Mouse (Mus musculus): ENCODE results near the gene Rbl2.

Gene Rbl2

DNA sequence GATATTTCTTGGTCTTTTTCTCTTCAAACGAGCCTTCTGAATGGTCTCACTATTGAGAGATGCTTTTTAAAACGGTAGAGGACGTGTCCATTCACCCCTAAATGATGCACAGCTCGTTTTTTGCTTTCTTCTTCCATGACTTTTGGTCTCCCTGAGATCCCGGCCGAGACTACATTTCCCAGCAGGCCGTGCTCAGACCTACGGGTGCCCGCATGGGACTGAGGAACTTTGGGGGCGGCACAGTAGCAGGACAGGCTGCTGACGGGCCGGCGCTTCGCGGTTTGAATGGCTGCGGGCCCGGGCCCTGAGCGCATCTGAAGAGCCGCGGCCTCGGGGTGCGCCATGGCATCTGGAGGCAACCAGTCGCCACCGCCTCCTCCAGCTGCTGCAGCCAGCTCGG lies at the start of gene Rbl2:
Gene Rbl2, plus strand, starts transcription at position 224 of the 400 bp plus-strand sequence.
- in situ Hi-C loops (cut with MboI; ENCODE audit: low sequenced_read_pairs): no loop called here

DNA sequence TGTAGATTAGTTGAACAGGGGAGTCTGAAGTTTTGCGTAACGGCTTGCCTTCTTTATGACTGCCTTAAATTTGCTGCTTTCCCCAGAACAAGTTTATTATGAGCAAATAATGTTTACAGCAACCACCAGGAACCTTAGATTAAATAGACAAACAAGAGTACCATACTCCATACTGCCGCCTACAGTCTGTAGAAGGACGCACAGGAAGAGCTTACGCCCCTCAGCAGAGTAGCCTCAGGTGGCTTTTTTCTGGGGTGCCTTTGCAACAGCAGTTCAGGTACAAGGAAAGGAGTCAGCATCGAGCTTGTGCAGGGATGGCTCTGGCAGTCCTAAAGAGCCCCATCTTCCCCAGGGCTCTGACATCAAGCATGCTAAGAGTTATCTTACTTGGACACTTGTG lies 35.4 kb upstream of the Rbl2 start:
- in situ Hi-C loops (cut with MboI; ENCODE audit: low sequenced_read_pairs): no loop called here

DNA sequence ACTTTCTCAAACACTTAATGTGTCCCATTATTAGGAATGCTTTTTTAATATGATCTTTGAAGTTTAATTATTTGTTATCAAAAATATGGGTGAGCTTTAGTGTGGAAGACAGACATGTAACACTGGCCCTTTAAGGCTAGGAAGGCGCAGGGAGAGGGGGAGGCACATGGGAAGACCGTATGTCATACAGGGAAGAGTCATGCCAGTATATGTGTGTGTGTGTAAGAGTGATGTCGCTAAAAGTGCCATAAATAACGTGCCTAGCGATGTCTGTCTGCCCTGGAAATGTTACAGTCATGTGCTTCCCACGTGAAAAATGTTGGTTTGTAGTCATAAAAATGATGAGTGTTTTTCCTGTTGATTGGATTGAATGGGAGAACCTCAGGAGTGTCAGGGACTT lies 33.0 kb upstream of the Rbl2 start:
- in situ Hi-C loops (cut with MboI; ENCODE audit: low sequenced_read_pairs): no loop called here

DNA sequence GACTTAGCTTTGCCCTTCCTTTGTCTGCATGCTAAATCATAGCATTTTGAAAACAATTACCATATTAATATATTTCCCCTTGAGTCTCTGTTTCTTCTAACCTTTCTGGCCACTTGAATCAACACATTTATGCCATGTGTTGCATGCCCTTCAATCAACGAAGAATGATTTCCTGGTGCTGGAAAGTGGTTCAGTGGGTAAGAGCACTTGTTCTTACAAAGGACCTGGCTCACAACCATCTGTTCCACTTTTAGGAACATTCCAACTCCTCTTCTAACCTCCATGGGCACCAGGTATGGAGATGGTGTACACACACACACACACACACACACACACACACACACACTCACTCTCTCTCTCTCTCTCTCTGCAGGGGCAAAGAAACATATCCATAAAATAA lies 31.2 kb upstream of the Rbl2 start:
- in situ Hi-C loops (cut with MboI; ENCODE audit: low sequenced_read_pairs): no loop called here

DNA sequence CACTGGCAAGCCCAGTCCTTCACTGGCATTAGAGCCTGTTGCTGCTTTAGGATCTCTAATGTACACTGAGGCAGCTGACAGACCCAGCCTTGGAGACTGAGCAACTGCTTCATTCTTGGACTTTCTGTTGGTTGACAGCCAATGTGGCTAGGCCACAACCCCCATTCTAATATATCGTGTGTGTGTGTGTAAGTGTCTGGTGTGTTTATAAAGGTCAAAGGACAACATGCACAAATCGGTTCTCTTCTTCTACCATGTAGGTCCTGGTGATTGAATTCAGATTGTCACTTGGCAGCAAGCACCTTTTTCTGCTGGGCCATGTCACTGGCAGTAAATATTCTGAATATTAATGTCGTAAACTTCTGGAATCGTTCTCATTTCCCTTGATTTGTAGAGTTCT lies 23.5 kb upstream of the Rbl2 start:
- in situ Hi-C loops (cut with MboI; ENCODE audit: low sequenced_read_pairs): no loop called here

DNA sequence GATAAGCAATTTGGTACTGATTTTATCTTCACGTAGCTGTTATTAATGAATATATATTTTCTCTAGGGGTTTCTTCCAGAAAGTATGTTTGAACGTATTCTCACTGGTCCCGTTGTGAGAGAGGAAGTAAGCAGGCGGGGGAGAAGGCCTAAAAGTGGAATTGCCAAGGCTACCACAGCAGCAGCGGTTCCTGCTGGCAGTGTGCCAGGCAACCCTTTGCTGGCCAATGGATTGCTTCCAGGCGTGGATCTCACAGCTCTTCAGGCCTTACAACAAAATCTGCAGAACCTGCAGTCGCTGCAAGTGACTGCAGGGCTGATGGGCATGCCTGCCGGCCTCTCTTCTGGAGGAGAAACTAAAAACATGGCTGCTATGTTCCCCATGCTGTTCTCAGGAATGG lies 18.8 kb upstream of the Rbl2 start:
- in situ Hi-C loops (cut with MboI; ENCODE audit: low sequenced_read_pairs): no loop called here

DNA sequence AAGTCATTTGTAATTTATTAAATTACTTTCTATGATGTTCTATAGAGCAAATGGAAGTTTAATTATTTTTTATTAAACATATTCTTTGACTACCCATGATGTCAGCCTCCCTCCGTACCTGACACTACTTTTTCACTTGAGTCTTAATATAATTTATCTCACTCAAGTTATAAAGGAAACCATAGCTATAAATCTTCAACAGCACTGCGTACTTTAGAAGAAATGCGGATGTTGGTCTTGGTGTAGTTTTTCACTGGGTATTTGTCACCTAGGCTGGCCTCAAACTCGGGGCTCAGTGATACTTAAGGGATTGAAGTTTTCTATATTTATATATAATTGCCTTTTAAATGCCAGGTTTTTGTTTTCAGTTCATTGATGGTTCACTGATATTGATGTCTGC lies 15.4 kb upstream of the Rbl2 start:
- in situ Hi-C loops (cut with MboI; ENCODE audit: low sequenced_read_pairs): no loop called here

DNA sequence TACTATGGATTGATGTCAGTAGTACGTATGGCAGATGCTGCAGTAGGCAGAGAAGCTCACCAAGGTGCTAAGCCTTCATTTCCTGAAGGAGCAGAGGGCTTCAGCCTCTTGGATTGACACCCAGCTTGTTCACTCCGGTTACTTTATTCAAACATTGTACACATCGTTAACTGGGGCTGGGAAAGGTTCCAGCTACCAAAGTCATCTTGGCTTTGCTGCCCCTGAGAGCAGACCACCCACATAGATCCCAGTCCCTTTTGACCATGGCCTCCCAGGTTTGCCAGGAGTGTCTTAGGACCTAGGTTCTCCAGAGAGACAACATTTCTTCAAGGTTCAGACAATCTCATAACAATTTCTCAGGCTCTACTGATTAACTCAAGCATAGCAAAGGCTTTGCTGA lies 13.0 kb upstream of the Rbl2 start:
- in situ Hi-C loops (cut with MboI; ENCODE audit: low sequenced_read_pairs): no loop called here

DNA sequence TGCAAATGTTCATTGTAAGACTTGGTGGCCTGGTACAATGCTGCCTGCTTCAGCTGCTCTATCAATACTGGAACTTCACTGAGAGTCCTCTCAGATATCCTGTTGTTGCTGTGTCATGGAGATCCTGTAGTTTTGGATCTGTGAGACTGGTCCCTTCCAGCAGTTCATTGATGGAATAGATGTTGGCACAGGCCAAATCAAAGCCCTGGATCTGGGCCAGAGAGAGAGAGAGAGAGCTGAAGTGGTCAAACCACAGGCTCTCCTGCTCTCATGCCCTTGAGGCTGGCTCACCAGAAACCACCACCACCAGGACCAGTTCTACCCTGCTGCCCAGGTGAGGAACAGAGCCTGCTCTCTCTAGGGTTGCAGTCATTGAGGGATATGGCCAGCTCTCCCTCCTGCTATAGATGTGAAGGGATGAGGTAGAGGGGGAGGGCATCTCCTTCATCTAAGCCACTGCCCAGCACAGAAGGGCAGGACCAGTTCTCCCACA lies 10.7 kb upstream of the Rbl2 start:
- in situ Hi-C loops (cut with MboI; ENCODE audit: low sequenced_read_pairs): no loop called here

DNA sequence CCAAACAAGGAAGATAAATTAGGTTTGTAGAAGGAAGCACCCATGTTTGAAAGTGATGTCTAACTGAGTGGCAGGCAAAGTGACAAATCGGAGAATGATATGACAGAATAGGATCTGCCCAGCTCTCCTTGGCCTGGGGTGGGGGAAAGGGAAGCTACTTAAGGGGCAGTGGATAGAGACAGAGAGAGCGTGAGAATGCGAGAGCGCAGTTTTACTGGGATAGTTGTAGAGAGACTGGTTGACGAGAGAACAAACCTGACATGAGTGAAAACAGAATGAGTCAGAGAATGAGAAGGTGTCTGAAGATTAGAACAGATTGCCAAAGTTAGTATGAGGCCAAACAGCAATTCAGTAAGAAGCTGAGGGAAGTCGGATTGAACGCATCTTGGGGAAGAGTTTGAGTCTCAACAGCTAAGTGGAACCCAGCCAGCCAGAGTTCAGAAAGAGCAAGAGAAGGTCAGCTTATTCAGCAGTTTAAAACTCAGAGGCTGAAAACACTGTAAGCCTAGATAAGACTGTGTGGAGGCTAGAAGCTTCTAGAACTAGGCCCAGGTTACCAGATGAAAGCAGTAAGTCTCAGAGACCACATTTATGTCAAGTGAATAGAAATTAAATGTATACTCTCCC lies 9.9 kb upstream of the Rbl2 start:
- in situ Hi-C loops (cut with MboI; ENCODE audit: low sequenced_read_pairs): no loop called here

DNA sequence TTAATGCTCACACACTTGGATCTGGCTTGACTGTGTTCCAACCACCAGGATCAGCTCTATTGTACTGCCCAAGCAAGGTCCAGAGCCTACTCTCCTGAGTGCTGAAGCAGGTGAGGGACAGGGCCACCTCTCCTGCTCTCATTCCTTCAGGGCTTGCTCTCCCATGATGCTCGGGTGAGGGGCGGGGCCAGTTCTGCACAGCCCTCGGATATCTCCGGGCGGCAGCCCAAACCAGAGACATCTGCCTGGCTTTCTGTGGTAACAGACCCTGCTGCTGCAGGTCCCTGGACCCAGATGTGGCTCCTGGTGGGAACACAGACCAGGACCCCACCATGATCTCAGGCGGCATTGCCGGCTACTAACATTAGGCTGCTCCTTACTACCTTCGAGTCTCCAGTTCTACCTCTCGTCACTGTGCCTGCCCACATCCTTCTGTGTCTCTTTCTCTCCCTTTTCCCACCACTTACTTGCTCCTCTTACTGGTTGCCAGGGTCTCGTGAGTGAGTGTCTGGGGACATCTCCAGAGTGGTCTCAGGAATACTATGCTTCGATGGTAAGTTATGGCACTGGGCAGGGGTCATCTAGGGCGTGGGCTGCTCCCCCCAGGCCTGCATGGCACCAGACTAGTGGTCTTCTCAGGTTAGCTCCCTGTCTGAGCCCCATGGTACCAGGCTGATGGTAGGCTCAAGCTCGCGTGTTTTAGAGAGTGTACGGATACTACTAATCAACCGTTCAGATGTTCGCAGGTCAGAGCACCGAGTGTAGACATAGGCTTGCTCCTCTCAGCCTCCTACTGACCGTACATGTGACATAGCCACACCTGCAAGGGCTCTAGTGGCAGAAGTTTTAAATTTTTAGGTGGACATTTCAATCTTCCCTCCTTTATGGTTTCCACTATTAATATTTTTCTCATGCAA lies 9.0 kb upstream of the Rbl2 start:
- in situ Hi-C loops (cut with MboI; ENCODE audit: low sequenced_read_pairs): no loop called here

DNA sequence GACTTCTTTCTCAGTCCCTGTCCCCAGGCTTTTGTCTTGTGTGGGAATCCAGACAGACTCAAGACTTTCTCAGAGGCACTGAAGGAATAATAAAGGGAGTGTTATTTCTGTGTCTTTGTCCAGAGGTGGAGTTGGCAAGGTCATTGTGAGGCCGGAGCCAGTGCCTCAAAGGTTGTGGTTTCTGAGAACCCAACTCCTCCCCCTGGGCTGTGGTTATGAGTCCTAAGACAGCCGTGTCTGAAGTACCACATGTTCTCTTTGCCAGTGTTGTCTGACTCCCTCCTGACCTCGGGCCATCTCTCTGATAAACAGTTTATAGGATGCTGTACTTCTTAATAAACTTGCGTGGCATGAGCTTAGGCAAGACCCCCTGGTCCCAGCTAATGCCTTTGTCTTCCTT lies 4.7 kb upstream of the Rbl2 start:
- in situ Hi-C loops (cut with MboI; ENCODE audit: low sequenced_read_pairs): no loop called here

DNA sequence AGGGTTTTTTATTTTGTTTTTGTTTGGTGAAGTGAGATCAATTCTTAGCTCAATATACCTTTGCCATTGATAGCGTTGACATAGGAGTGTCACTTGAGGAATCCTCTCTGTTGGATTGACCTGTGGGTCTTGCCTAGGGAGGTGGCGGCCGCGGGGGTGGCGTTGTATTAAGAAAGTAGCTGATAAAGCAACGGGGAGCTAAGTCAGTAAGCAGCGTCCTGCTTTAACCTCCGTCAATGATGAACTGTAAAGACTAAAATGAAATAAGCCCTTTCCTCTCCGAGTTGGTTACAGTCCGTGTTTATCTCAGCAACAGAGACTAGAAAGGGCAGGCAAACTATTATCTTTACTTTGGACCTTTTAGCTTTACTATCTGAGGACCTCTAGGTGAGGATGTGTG lies 450 bp upstream of the Rbl2 start:
- in situ Hi-C loops (cut with MboI; ENCODE audit: low sequenced_read_pairs): no loop called here

DNA sequence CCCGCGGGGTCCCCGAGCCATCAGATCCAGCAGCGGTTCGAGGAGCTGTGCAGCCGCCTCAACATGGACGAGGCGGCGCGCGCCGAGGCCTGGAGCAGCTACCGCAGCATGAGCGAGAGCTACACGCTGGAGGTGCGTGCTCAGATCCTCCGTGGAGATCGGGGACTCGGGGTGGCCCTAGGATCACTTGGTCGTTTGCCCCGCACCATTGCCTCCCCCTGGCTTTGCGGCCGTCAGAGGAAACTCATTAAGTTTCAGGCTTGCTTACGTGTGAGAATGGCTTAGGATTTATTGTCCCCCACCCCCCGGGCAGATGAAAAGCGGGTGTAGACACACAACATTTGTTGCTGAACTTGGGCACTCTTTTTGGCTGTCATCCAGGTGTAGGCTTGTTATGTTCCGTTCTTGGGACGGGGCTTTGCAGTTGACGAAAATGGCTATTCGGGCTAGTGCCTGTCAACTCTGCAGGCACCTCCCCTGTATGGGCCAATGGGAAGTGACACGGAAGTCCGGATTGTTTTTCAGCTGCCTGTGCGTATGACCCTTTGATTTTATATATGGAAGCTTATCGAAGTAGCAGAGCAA lies 510 bp downstream of the Rbl2 start:
- in situ Hi-C loops (cut with MboI; ENCODE audit: low sequenced_read_pairs): no loop called here

DNA sequence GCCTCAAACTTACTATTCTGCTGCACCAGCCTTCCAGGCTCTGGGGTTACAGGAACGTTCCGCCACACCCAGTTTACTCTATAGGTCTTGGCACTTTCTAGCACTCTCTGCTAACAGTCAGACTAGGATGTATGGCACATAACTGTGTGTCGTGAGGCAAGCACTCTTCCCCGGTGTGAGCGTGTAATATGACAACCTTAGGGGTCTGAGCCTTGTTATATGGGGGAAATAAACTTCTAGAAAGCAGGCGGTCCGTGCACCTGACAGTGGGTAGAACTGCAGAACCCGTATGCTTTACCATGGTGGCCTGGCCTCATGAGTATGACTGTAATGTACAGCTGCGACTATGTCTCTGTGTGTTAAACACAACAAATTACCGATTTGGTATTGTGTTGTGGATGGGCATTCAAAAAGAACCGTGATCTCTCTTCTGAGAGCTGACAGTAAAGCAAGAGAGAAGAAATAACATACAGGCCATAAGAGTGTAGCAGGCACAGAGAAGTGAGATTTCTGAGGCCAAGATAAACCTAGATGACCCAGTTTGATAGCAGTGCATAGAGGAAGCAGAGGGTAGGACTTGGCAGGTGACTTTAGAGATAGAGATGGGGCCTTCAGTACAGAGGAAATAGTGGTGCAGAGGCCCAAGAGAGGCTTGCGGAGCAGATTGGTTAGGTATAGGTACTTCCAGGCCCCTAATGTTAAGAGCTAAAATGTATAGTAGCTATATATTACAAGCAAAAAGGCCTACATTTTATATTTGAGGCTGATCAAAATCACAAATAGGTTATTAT lies 7.4 kb downstream of the Rbl2 start:
- in situ Hi-C loops (cut with MboI; ENCODE audit: low sequenced_read_pairs): no loop called here

DNA sequence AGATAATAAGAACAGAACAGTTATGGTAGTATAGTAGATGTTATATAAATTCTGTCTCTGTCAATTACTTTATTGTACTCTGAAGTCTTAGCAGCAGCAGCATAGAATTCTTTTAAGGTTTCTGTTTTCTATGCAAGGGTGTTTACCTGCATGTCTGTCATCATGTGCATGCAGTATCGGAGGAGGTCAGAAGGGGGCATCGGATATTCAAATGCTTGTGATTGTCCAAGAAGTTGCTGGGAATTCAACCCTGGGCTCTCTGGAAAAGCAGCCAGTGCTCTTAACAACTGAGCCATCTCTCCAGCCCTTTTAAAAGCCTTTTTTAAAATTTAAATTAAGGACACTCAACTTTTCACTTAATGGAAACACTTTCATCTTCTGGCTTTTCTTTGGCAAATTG lies 9.8 kb downstream of the Rbl2 start:
- in situ Hi-C loops (cut with MboI; ENCODE audit: low sequenced_read_pairs): no loop called here

DNA sequence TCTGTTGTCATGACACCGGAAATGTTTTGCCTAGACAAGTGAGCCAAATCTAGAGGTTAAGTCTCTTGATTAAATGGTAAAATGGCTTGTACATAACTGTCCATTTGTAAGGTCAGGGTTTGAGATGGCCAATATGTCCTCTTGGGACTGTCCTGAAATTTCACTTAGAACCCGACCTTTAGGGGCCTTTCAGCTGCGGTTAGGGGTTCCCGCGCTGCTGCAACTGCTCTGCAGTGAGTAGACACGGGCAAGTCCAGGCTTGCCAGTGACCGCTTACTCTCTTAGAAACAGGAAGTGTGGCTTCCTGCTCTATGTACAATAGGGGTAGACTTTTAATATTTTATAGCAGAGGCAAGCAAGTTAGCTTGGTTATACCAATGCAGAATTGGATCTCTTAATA lies 12.1 kb downstream of the Rbl2 start:
- in situ Hi-C loops (cut with MboI; ENCODE audit: low sequenced_read_pairs): no loop called here

DNA sequence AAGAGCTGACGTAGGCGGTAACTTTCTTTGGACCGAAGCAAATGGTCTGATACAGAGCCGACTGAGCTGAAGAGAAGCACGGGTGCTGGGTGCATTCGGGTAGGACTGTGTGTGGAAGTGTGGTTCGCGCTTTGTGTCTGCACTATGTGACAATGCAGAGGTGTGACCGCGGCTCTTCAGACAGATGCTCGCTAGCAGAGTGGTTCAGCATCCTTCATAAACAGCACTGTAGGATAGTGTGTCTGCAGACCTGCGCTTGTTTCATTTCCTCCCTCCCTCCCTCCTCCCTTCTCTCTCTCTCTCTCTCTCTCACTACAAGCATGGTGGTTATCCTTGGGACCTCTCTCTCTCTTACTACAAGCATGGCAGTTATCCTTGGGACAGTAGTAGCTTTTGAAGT lies 12.6 kb downstream of the Rbl2 start:
- in situ Hi-C loops (cut with MboI; ENCODE audit: low sequenced_read_pairs): no loop called here

DNA sequence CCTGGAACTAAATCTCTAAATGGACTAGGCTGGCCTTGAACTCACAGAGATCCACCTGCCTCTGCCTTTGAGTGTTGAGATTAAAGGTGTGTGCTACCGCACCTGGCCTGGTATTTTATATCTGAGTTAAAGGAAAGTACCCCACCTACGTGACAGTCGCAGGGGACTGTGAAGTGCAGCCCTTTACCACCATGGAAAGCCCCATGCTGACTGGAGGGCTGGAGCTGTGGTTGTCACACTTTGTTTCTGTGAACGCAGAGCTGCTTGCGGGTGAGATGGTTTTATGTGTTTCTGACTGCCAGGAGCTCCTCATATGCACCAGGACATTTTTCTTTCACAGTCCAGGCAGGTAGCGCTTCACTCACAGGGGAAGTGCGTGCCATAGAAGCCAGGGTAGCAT lies 18.6 kb downstream of the Rbl2 start:
- in situ Hi-C loops (cut with MboI; ENCODE audit: low sequenced_read_pairs): no loop called here

DNA sequence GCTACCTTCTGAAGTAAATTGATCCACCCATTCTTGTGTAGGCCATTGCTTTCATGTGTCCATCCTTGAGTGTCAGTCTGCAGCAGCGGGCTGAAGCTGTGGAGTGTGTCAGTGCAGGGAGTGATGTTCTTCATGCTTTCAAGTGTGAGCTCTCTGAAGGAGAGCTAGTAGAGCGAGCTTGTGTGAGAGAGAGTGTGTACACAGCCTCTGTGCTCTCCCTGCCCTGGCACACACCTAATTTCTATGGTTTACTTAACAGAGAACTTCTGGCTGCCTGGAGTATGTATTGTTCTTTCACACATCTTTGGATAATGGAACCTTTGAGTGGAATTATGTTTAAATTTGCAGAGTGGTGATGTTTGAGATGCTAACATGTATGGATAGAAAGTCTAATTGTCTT lies 19.7 kb downstream of the Rbl2 start:
- in situ Hi-C loops (cut with MboI; ENCODE audit: low sequenced_read_pairs): no loop called here

DNA sequence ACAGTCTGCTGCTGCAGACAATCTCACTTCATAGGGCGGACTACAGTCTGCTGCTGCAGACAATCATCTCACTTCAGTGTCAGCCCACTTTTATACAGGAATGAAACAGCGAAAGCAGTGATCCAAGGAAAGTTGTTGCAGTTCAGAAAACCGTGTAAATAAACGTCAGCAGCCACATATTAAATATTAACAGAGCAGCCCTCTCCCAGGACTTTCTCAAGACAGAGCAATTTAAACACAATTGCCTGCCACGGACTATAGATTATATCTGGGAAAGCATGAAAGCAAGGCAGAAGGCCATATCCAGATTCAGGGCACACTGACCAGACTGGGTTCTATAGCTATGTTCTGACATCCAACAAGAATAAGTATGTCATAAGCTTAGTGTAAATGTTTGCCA lies 24.3 kb downstream of the Rbl2 start:
- in situ Hi-C loops (cut with MboI; ENCODE audit: low sequenced_read_pairs): no loop called here

Measured in CH12F3 (cell line).